Mouse (Mus musculus): ENCODE measurements around the gene Ccdc57. TPM values are rescaled to one million over a fixed set of nuclear protein-coding genes. Genes with fewer than 3 reads are reported as not detected.

Gene Ccdc57
- polyA plus RNA-seq, 1 experiment from 2014 or later = 3.9 TPM

GRCm38 (mm10) chr11:120962050-120962771, 29.5 kb upstream of the Ccdc57 start:
- H3K4me2 ChIP-seq = no peak overlapping the region
- peaks cover 6% of the 10 kb centered on the region for H3K4me1 ChIP-seq (replicated peaks)
- peaks cover 90% of the 10 kb centered on the region for H3K36me3 ChIP-seq
- H3K9ac ChIP-seq = no peak overlapping the region
- no peak for ATAC-seq (ENCODE audit: low read depth)
- H3K4me3 ChIP-seq = no peak overlapping the region
- 92% methylated on average over 13 of the region's 13 CpGs for WGBS
- no peaks in the 10 kb centered on the region for H3K27me3 ChIP-seq
- no peak overlapping the region for H3K27ac ChIP-seq (replicated peaks)
- no peaks in the 10 kb centered on the region for H3K9me3 ChIP-seq

GRCm38 (mm10) chr11:120961594-120961993, 28.9 kb upstream of the Ccdc57 start:
- Histone ChIP-seq H3K9me3 (no peaks in the 10 kb centered on the region), H3K27ac (replicated peaks) (no peak overlapping the region), H3K4me2 (no peak overlapping the region), H3K4me3 (no peak overlapping the region), H3K36me3 (peaks cover 90% of the 10 kb centered on the region), H3K9ac (no peak overlapping the region), H3K27me3 (no peaks in the 10 kb centered on the region), H3K4me1 (replicated peaks) (peaks cover 6% of the 10 kb centered on the region)
- 90% methylated on average over 7 of the region's 7 CpGs for WGBS
- no peak for ATAC-seq (ENCODE audit: low read depth)

GRCm38 (mm10) chr11:120960248-120960647, 27.6 kb upstream of the Ccdc57 start:
- no peak for ATAC-seq (ENCODE audit: low read depth)
- peaks cover 90% of the 10 kb centered on the region for H3K36me3 ChIP-seq
- 52% methylated on average over 1 of the region's 1 CpGs for WGBS

GRCm38 (mm10) chr11:120959564-120959963, 26.9 kb upstream of the Ccdc57 start:
- Histone ChIP-seq H3K9ac (no peak overlapping the region), H3K36me3 (peaks cover 86% of the 10 kb centered on the region), H3K4me1 (replicated peaks) (peaks cover under 1% of the 10 kb centered on the region; the same call in 1 of the 2 replicates), H3K27me3 (no peaks in the 10 kb centered on the region), H3K9me3 (no peaks in the 10 kb centered on the region), H3K27ac (replicated peaks) (no peak overlapping the region), H3K4me3 (no peak overlapping the region), H3K4me2 (no peak overlapping the region)
- no peak for ATAC-seq (ENCODE audit: low read depth)
- 89% methylated on average over 3 of the region's 3 CpGs for WGBS

More at GRCm38 (mm10) chr11:120960248-120960647, 27.6 kb upstream of the Ccdc57 start:
- no peaks in the 10 kb centered on the region for H3K9me3 ChIP-seq
- no peak overlapping the region for H3K27ac ChIP-seq (replicated peaks)
- peaks cover 6% of the 10 kb centered on the region for H3K4me1 ChIP-seq (replicated peaks)
- H3K4me3 ChIP-seq = no peak overlapping the region
- no peaks in the 10 kb centered on the region for H3K27me3 ChIP-seq
- H3K9ac ChIP-seq = no peak overlapping the region
- H3K4me2 ChIP-seq = no peak overlapping the region

GRCm38 (mm10) chr11:120959066-120959465, 26.4 kb upstream of the Ccdc57 start:
- no peak overlapping the region for H3K27ac ChIP-seq (replicated peaks)
- ATAC-seq (ENCODE audit: low read depth) = no peak
- no peak overlapping the region for H3K4me3 ChIP-seq
- H3K9ac ChIP-seq = no peak overlapping the region
- H3K36me3 ChIP-seq = peaks cover 81% of the 10 kb centered on the region
- no peaks in the 10 kb centered on the region for H3K9me3 ChIP-seq
- H3K4me2 ChIP-seq = no peak overlapping the region
- H3K27me3 ChIP-seq = no peaks in the 10 kb centered on the region
- no peaks in the 10 kb centered on the region for H3K4me1 ChIP-seq (replicated peaks)
- 88% methylated on average over 17 of the region's 18 CpGs for WGBS

- Histone ChIP-seq H3K9ac (no peak overlapping the region), H3K4me2 (no peak overlapping the region), H3K27me3 (no peaks in the 10 kb centered on the region), H3K4me1 (replicated peaks) (no peaks in the 10 kb centered on the region), H3K9me3 (no peaks in the 10 kb centered on the region), H3K36me3 (peaks cover 68% of the 10 kb centered on the region), H3K4me3 (no peak overlapping the region), H3K27ac (replicated peaks) (0 out of 2 replicates have a peak overlapping the region, but pooled peaks have one; percentile 23)
- no peak for ATAC-seq (ENCODE audit: low read depth)
- 78% methylated on average over 15 of the region's 15 CpGs for WGBS
Measured at GRCm38 (mm10) chr11:120957731-120958257, 25.1 kb upstream of the Ccdc57 start.

GRCm38 (mm10) chr11:120957052-120957451, 24.4 kb upstream of the Ccdc57 start:
- no peak for ATAC-seq (ENCODE audit: low read depth)
- no peak overlapping the region for H3K4me2 ChIP-seq
- peaks cover 60% of the 10 kb centered on the region for H3K36me3 ChIP-seq
- no peaks in the 10 kb centered on the region for H3K27me3 ChIP-seq
- H3K4me3 ChIP-seq = no peak overlapping the region
- H3K27ac ChIP-seq (replicated peaks) = no peak overlapping the region
- 80% methylated on average over 8 of the region's 8 CpGs for WGBS
- H3K9ac ChIP-seq = no peak overlapping the region
- H3K4me1 ChIP-seq (replicated peaks) = peaks cover 2% of the 10 kb centered on the region; the same call in 1 of the 2 replicates
- no peaks in the 10 kb centered on the region for H3K9me3 ChIP-seq

- H3K4me2 ChIP-seq = no peak overlapping the region
- H3K4me1 ChIP-seq (replicated peaks) = peaks cover 16% of the 10 kb centered on the region
- ATAC-seq (ENCODE audit: low read depth) = no peak
- no peak overlapping the region for H3K9ac ChIP-seq
- H3K4me3 ChIP-seq = no peak overlapping the region
- H3K27me3 ChIP-seq = no peaks in the 10 kb centered on the region
- H3K36me3 ChIP-seq = peaks cover 48% of the 10 kb centered on the region
- WGBS = 93% methylated on average over 8 of the region's 8 CpGs
- no peak overlapping the region for H3K27ac ChIP-seq (replicated peaks)
- no peaks in the 10 kb centered on the region for H3K9me3 ChIP-seq
Measured at GRCm38 (mm10) chr11:120955701-120956100, 23.0 kb upstream of the Ccdc57 start.

GRCm38 (mm10) chr11:120954936-120955335, 22.3 kb upstream of the Ccdc57 start:
- WGBS = 90% methylated on average over 5 of the region's 5 CpGs
- no peak for ATAC-seq (ENCODE audit: low read depth)
- no peak overlapping the region for H3K27ac ChIP-seq (replicated peaks)
- H3K27me3 ChIP-seq = peaks cover 6% of the 10 kb centered on the region
- no peak overlapping the region for H3K4me3 ChIP-seq
- H3K4me2 ChIP-seq = no peak overlapping the region
- peaks cover 23% of the 10 kb centered on the region for H3K4me1 ChIP-seq (replicated peaks)
- H3K9me3 ChIP-seq = no peaks in the 10 kb centered on the region
- no peak overlapping the region for H3K9ac ChIP-seq
- H3K36me3 ChIP-seq = peaks cover 43% of the 10 kb centered on the region

- H3K9me3 ChIP-seq = no peaks in the 10 kb centered on the region
- no peak overlapping the region for H3K27ac ChIP-seq (replicated peaks)
- 81% methylated on average over 9 of the region's 9 CpGs for WGBS
- H3K27me3 ChIP-seq = peaks cover 32% of the 10 kb centered on the region
- 0 out of 2 replicates have a peak overlapping the region, but pooled peaks have one; percentile 43 for H3K4me3 ChIP-seq
- peaks cover 20% of the 10 kb centered on the region for H3K36me3 ChIP-seq
- peak overlapping the region; percentile 62 for H3K4me2 ChIP-seq
- ATAC-seq (ENCODE audit: low read depth) = no peak
- H3K4me1 ChIP-seq (replicated peaks) = peaks cover 37% of the 10 kb centered on the region
- H3K9ac ChIP-seq = 0 out of 2 replicates have a peak overlapping the region, but pooled peaks have one; percentile 63
Measured at GRCm38 (mm10) chr11:120951731-120952730, 19.4 kb upstream of the Ccdc57 start.

GRCm38 (mm10) chr11:120951237-120951636, 18.6 kb upstream of the Ccdc57 start:
- H3K4me3 ChIP-seq = peak overlapping the region; percentile 43
- peaks cover 37% of the 10 kb centered on the region for H3K4me1 ChIP-seq (replicated peaks)
- peaks cover 12% of the 10 kb centered on the region for H3K36me3 ChIP-seq
- peaks cover 32% of the 10 kb centered on the region for H3K27me3 ChIP-seq
- ATAC-seq (ENCODE audit: low read depth) = 0 out of 2 replicates have a peak, but pooled peaks have one; percentile 38
- H3K9ac ChIP-seq = peak overlapping the region; percentile 63
- 0 out of 2 replicates have a peak overlapping the region, but pooled peaks have one; percentile 28 for H3K27ac ChIP-seq (replicated peaks)
- WGBS = 35% methylated on average over 8 of the region's 8 CpGs
- H3K9me3 ChIP-seq = no peaks in the 10 kb centered on the region
- peak overlapping the region; percentile 62 for H3K4me2 ChIP-seq

All from neural tube, embryonic 13.5 days (tissue).